Mouse (Mus musculus): ENCODE data around the gene Lipc.
A peak's percentile ranks its signal among the peaks of the same experiment; 100 is the strongest.

Lipc gene

DNA sequence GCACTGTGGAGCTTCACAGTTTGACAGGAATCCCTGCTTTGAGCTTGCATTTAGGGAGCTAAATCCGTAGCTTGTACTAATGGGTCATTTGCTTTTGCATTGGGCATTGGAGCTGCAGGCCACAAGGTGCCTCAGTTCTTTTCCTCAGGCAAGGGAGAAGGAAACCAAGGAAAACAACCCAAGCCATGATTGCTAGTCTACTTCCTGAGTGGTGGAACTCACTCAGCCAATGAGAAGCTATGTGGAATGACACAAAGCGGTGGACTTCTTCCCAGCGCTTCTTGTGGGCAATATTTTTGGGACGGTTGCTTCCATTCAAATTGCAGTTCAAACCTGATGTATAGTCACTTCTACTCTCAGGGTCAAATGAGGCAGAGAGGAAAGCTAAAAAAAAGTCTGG lies at the start of gene Lipc:
Gene Lipc (minus strand): TSS at position 101 of the 400 bp plus-strand sequence.
- no peak for DNase-seq

DNA sequence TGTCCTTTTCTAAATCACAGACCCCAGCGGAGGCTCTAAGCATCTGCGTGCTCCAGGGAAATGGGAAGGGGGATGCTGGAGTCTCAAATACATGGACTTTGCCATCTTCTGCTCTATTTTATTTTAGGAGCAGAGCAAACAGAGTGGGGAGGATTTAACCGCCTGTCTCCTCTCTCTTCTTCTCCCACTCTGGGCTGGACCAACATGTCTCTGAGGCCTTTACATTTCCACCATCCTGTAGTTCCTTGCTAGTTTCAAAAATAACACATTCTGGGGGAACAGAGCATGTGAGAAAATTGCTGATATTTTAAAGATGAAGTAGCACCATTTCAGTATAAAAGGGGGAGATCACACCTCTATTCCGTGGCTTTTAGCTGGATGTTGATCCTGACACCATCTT lies 47.1 kb upstream of the Lipc start:
- DNase-seq = no peak

- DNase-seq = peak; percentile 57
These were observed 46.7 kb upstream of the Lipc start for GRCm38 (mm10) chr9:70998719-70999118.

- no peak for DNase-seq
These were observed 41.3 kb upstream of the Lipc start for GRCm38 (mm10) chr9:70993326-70993725.

- DNase-seq = no peak
These were observed 39.4 kb upstream of the Lipc start for GRCm38 (mm10) chr9:70991401-70991800.

DNA sequence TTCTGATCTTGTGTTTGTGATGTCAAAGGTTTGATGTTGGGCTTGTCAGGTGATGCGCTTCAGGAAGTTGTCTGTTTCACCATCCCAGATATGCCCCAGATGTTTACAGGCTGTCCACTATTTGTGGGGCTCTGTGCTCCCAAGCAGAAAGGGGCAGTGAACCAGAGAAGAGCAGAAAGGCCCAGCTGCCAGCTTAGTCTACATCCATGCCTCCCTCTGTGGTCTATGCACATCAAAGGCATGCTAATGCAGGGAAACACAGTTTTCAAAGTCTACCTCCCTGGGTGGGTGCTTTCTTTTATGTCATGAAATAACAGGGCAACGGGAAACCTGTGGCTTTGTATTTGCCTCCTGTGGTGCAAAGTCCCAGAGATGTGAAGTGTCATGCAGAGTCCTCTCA lies 35.2 kb upstream of the Lipc start:
- no peak for DNase-seq

GRCm38 (mm10) chr9:70982991-70983480 lies 31.0 kb upstream of the Lipc start:
- no peak for DNase-seq

GRCm38 (mm10) chr9:70981721-70982120 lies 29.7 kb upstream of the Lipc start:
- DNase-seq = no peak

- DNase-seq = no peak
These were observed 27.6 kb upstream of the Lipc start for GRCm38 (mm10) chr9:70979641-70980040.

GRCm38 (mm10) chr9:70979171-70979570 lies 27.1 kb upstream of the Lipc start:
- DNase-seq = no peak

DNA sequence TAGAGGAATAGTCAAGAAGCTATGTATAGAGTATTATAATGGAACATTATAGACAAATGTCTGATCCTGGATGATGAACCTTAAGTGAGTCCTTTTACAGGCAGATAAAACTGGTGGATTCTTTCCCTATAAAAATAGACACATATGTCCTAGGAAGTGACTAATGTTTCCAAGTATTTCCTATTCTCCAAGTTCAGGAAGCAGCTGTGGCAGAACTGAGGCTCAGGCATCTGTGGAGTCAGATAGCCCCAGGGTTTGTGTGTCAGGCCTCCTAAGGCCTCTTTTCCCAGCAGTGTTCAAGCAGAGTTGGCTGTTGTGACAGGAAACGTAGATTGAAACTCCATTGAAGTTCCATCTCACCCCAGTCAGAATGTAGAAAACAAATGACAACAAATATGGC lies 25.4 kb upstream of the Lipc start:
- no peak for DNase-seq

- no peak for DNase-seq
These were observed 23.9 kb upstream of the Lipc start for GRCm38 (mm10) chr9:70975921-70976320.

DNA sequence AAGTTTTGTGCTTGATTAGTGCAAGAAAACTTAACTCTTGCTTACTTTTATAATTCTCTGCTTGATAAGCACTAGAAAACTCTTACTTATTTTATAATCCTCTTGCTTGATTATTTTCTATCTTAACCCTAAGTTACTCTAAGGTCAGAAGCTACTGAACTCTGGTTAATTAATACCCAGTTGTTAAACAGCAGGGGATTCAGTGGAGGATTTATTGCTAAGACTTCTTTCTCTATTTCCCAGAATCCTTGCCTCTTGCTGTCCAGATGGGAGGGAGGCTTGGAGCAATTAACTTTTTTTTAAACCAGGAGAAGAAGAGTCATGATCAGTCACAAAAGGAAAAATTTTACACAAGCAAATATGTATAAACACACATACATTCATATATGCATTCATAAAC lies 21.3 kb upstream of the Lipc start:
- DNase-seq = no peak

DNA sequence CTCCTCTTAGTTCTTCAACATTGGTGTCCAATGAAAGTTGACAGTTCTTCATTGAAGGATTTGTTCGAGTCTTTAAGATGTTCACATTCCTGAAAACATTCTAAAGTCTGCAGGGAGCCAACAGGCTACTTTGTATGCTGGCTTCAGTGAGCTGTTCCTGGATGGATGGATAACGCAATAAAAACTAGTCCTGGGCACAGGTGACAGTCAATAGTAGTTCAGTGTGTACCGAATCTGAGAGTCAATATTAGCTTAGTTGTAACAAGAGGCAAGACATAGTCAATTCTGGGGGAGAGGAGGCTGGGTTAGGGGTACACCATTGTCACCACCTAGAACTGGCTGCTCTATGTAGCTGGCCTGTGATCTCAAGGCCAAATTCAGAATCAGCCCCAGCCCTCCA lies 17.2 kb upstream of the Lipc start:
- no peak for DNase-seq

GRCm38 (mm10) chr9:70965999-70966994 lies 14.3 kb upstream of the Lipc start:
- no peak for DNase-seq

- DNase-seq = no peak
These were observed 13.4 kb upstream of the Lipc start for GRCm38 (mm10) chr9:70965422-70965821.

- no peak for DNase-seq
These were observed 13.0 kb upstream of the Lipc start for GRCm38 (mm10) chr9:70965011-70965410.

- DNase-seq = no peak
These were observed 11.4 kb upstream of the Lipc start for GRCm38 (mm10) chr9:70963461-70963891.

- DNase-seq = no peak
These were observed 10.9 kb upstream of the Lipc start for GRCm38 (mm10) chr9:70962781-70963455.

- no peak for DNase-seq
These were observed 8.3 kb upstream of the Lipc start for GRCm38 (mm10) chr9:70960301-70960700.

GRCm38 (mm10) chr9:70959866-70960265 lies 7.8 kb upstream of the Lipc start:
- no peak for DNase-seq

GRCm38 (mm10) chr9:70959447-70959846 lies 7.4 kb upstream of the Lipc start:
- no peak for DNase-seq

GRCm38 (mm10) chr9:70958381-70958780 lies 6.4 kb upstream of the Lipc start:
- DNase-seq = no peak

GRCm38 (mm10) chr9:70957717-70958116 lies 5.7 kb upstream of the Lipc start:
- no peak for DNase-seq

All from right cerebral cortex, postnatal 4 days (tissue).